Mouse (Mus musculus): ENCODE measurements at regions not wholly inside any gene's neighbourhood (a gene's known extent, or its start where the extent isn't known, plus 50 kb on each side); places are given as distances from the start of the nearest gene placed in this dataset.

GRCm38 (mm10) chr6:81808712-81809111 is 114.8 kb upstream of the Gcfc2 start:
- Histone ChIP-seq H3K79me2 (ENCODE audit: control insufficient read depth, insufficient read depth) (no peaks in the 10 kb centered on the region), H3K4me3 (ENCODE audit: insufficient read depth, poor library complexity, severe bottlenecking) (no peak overlapping the region), H3K79me3 (ENCODE audit: low read depth) (no peaks in the 10 kb centered on the region), H3K27me3 (ENCODE audit: control insufficient read depth, insufficient read depth, insufficient read length) (no peaks in the 10 kb centered on the region), H3ac (ENCODE audit: control insufficient read depth, insufficient read length, low read depth) (no peak overlapping the region), H3K36me3 (ENCODE audit: control insufficient read depth, insufficient read depth) (no peaks in the 10 kb centered on the region)
- TF ChIP-seq MYOD1 (IDR thresholded peaks at IDR 0.05; ENCODE audit: control insufficient read depth, insufficient read length, low read depth) (no peak), CTCF (IDR thresholded peaks at IDR 0.05; ENCODE audit: control insufficient read depth, insufficient read depth, insufficient read length) (no peak), USF1 (IDR thresholded peaks at IDR 0.05; ENCODE audit: low read depth) (no peak), MAX (IDR thresholded peaks at IDR 0.05) (no peak), CEBPB (IDR thresholded peaks at IDR 0.05; ENCODE audit: low read depth) (no peak), FOSL1 (IDR thresholded peaks at IDR 0.05; ENCODE audit: insufficient read depth, low read length, poor library complexity, severe bottlenecking) (no peak), MYOG (IDR thresholded peaks at IDR 0.05; ENCODE audit: control insufficient read depth, extremely low read depth, insufficient read length) (no peak)

- Histone ChIP-seq H3K4me3 (ENCODE audit: insufficient read depth, poor library complexity, severe bottlenecking) (no peak overlapping the region), H3ac (ENCODE audit: control insufficient read depth, insufficient read length, low read depth) (no peak overlapping the region)
- TF ChIP-seq USF1 (IDR thresholded peaks at IDR 0.05; ENCODE audit: low read depth): no peak
- no peak for TF ChIP-seq MAX (IDR thresholded peaks at IDR 0.05)
- TF ChIP-seq CTCF (IDR thresholded peaks at IDR 0.05; ENCODE audit: control insufficient read depth, insufficient read depth, insufficient read length): no peak
- TF ChIP-seq FOSL1 (IDR thresholded peaks at IDR 0.05; ENCODE audit: insufficient read depth, low read length, poor library complexity, severe bottlenecking): no peak
- no peak for TF ChIP-seq CEBPB (IDR thresholded peaks at IDR 0.05; ENCODE audit: low read depth)
- TF ChIP-seq MYOG (IDR thresholded peaks at IDR 0.05; ENCODE audit: control insufficient read depth, extremely low read depth, insufficient read length): no peak
- TF ChIP-seq MYOD1 (IDR thresholded peaks at IDR 0.05; ENCODE audit: control insufficient read depth, insufficient read length, low read depth): no peak
Observed at GRCm38 (mm10) chr6:81815248-81815961, 108.1 kb upstream of the Gcfc2 start.

GRCm38 (mm10) chr6:81815962-81816338 is 107.5 kb upstream of the Gcfc2 start:
- no peaks in the 10 kb centered on the region for H3K79me3 ChIP-seq (ENCODE audit: low read depth)

More at GRCm38 (mm10) chr6:81815248-81815961, 108.1 kb upstream of the Gcfc2 start:
- Histone ChIP-seq H3K79me2 (ENCODE audit: control insufficient read depth, insufficient read depth) (no peaks in the 10 kb centered on the region), H3K36me3 (ENCODE audit: control insufficient read depth, insufficient read depth) (no peaks in the 10 kb centered on the region), H3K79me3 (ENCODE audit: low read depth) (no peaks in the 10 kb centered on the region), H3K27me3 (ENCODE audit: control insufficient read depth, insufficient read depth, insufficient read length) (no peaks in the 10 kb centered on the region)

GRCm38 (mm10) chr6:81817050-81817827 is 106.2 kb upstream of the Gcfc2 start:
- H3K79me2 ChIP-seq (ENCODE audit: control insufficient read depth, insufficient read depth): no peaks in the 10 kb centered on the region
- no peak overlapping the region for H3K4me3 ChIP-seq (ENCODE audit: insufficient read depth, poor library complexity, severe bottlenecking)
- TF ChIP-seq MYOD1 (IDR thresholded peaks at IDR 0.05; ENCODE audit: control insufficient read depth, insufficient read length, low read depth) (no peak), FOSL1 (IDR thresholded peaks at IDR 0.05; ENCODE audit: insufficient read depth, low read length, poor library complexity, severe bottlenecking) (no peak), MYOG (IDR thresholded peaks at IDR 0.05; ENCODE audit: control insufficient read depth, extremely low read depth, insufficient read length) (no peak)
- no peak overlapping the region for H3ac ChIP-seq (ENCODE audit: control insufficient read depth, insufficient read length, low read depth)
- H3K79me3 ChIP-seq (ENCODE audit: low read depth): no peaks in the 10 kb centered on the region
- H3K36me3 ChIP-seq (ENCODE audit: control insufficient read depth, insufficient read depth): no peaks in the 10 kb centered on the region
- H3K27me3 ChIP-seq (ENCODE audit: control insufficient read depth, insufficient read depth, insufficient read length): no peaks in the 10 kb centered on the region

More at GRCm38 (mm10) chr6:81815962-81816338, 107.5 kb upstream of the Gcfc2 start:
- Histone ChIP-seq H3K36me3 (ENCODE audit: control insufficient read depth, insufficient read depth) (no peaks in the 10 kb centered on the region), H3K4me3 (ENCODE audit: insufficient read depth, poor library complexity, severe bottlenecking) (no peak overlapping the region), H3ac (ENCODE audit: control insufficient read depth, insufficient read length, low read depth) (no peak overlapping the region), H3K79me2 (ENCODE audit: control insufficient read depth, insufficient read depth) (no peaks in the 10 kb centered on the region), H3K27me3 (ENCODE audit: control insufficient read depth, insufficient read depth, insufficient read length) (no peaks in the 10 kb centered on the region)
- TF ChIP-seq MAX (IDR thresholded peaks at IDR 0.05) (no peak), USF1 (IDR thresholded peaks at IDR 0.05; ENCODE audit: low read depth) (no peak), CEBPB (IDR thresholded peaks at IDR 0.05; ENCODE audit: low read depth) (no peak), MYOG (IDR thresholded peaks at IDR 0.05; ENCODE audit: control insufficient read depth, extremely low read depth, insufficient read length) (no peak), FOSL1 (IDR thresholded peaks at IDR 0.05; ENCODE audit: insufficient read depth, low read length, poor library complexity, severe bottlenecking) (no peak), MYOD1 (IDR thresholded peaks at IDR 0.05; ENCODE audit: control insufficient read depth, insufficient read length, low read depth) (no peak), CTCF (IDR thresholded peaks at IDR 0.05; ENCODE audit: control insufficient read depth, insufficient read depth, insufficient read length) (no peak)

- no peak for TF ChIP-seq CTCF (IDR thresholded peaks at IDR 0.05; ENCODE audit: control insufficient read depth, insufficient read depth, insufficient read length)
- no peak for TF ChIP-seq CEBPB (IDR thresholded peaks at IDR 0.05; ENCODE audit: low read depth)
- no peak for TF ChIP-seq MAX (IDR thresholded peaks at IDR 0.05)
- no peak for TF ChIP-seq MYOD1 (IDR thresholded peaks at IDR 0.05; ENCODE audit: control insufficient read depth, insufficient read length, low read depth)
- TF ChIP-seq FOSL1 (IDR thresholded peaks at IDR 0.05; ENCODE audit: insufficient read depth, low read length, poor library complexity, severe bottlenecking): no peak
- TF ChIP-seq MYOG (IDR thresholded peaks at IDR 0.05; ENCODE audit: control insufficient read depth, extremely low read depth, insufficient read length): no peak
- no peak for TF ChIP-seq USF1 (IDR thresholded peaks at IDR 0.05; ENCODE audit: low read depth)
- Histone ChIP-seq H3K79me3 (ENCODE audit: low read depth) (no peaks in the 10 kb centered on the region), H3K36me3 (ENCODE audit: control insufficient read depth, insufficient read depth) (no peaks in the 10 kb centered on the region), H3ac (ENCODE audit: control insufficient read depth, insufficient read length, low read depth) (no peak overlapping the region), H3K27me3 (ENCODE audit: control insufficient read depth, insufficient read depth, insufficient read length) (no peaks in the 10 kb centered on the region), H3K79me2 (ENCODE audit: control insufficient read depth, insufficient read depth) (no peaks in the 10 kb centered on the region), H3K4me3 (ENCODE audit: insufficient read depth, poor library complexity, severe bottlenecking) (no peak overlapping the region)
Observed at GRCm38 (mm10) chr6:81818573-81818972, 104.9 kb upstream of the Gcfc2 start.

Measured in C2C12 (cell line).